ENCODE assay signal across 32 mouse cellular contexts in the genomic region with DNA sequence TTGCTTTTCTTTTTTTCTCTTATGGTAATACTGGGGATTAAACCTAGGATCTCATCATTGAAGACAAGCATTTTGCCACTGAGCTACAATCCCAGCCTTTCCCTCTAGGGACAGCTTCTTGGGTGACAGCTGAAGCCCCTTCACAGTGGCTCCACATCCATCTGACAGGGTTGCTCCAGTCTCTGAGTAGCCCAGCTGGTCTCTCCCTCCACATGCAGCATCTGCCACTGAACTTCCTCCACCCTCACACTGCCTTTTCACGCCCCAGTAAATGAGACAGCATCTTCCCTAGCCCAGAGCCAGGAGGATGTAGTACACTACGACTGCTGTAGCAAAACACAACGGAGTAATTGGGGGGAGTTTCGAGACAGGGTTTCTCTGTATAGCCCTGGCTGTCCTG. TPM values are rescaled to one million over a fixed set of nuclear protein-coding genes. Genes with fewer than 3 reads are reported as not detected.
DNase-seq lines count a peak whose midpoint lies in the region; ATAC-seq lines count a peak whose summit lies in the region.
"Had no signal": no experiment of that assay in that cellular context is flagged by ENCODE, and none has a peak within 500 bp of the region (broad histone marks: within the 10 kb centered on the region; RNA-seq: fewer than 3 reads in every experiment).

No protein-coding gene starts in this region.

- no peak for ATAC-seq in megakaryocyte, adult 5-6 weeks (ENCODE audit: poor library complexity, severe bottlenecking)
- ATAC-seq in common myeloid progenitor, adult 5-6 weeks (replicated peaks; ENCODE audit: low read depth, poor library complexity, severe bottlenecking): peak; percentile 31
- ATAC-seq: CD4-positive, CD25-positive, alpha-beta regulatory T cell, adult 4 months; forebrain, embryonic 14.5 days; intestine, embryonic 15.5 days had no signal

- no peaks in the 10 kb centered on the region for H3K9me3 ChIP-seq in megakaryocyte, embryonic 14.5 days
- H3K9me3 ChIP-seq: forebrain, embryonic 10.5 days; heart, embryonic 15.5 days; hindbrain, embryonic 15.5 days; intestine, embryonic 15.5 days had no signal

- H3K27me3 ChIP-seq in megakaryocyte, embryonic 14.5 days (replicated peaks): no peaks in the 10 kb centered on the region
- H3K27me3 ChIP-seq: heart, embryonic 12.5 days; heart, embryonic 15.5 days; hindbrain, embryonic 15.5 days; intestine, embryonic 15.5 days had no signal

- peak overlapping the region; percentile 3 for H3K4me3 ChIP-seq in megakaryocyte, embryonic 14.5 days (replicated peaks)
- H3K4me3 ChIP-seq: forebrain, embryonic 10.5 days; gastrocnemius, adult 2 months; heart, embryonic 12.5 days; heart, embryonic 15.5 days; hindbrain, embryonic 15.5 days; intestine, embryonic 15.5 days had no signal

- no peaks in the 10 kb centered on the region for H3K36me3 ChIP-seq in megakaryocyte, embryonic 14.5 days (replicated peaks; ENCODE audit: low read length)
- H3K36me3 ChIP-seq: heart, embryonic 12.5 days; heart, embryonic 15.5 days; hindbrain, embryonic 15.5 days; intestine, embryonic 15.5 days had no signal

- DNase-seq in heart, adult 11 months: peak; percentile 37
- DNase-seq in heart, postnatal 4 days: no peak
- DNase-seq in retina, postnatal 1 day: peak; percentile 48
- no peak for DNase-seq in urinary bladder, postnatal 4 days (ENCODE audit: low spot score in 2 of 2)
- DNase-seq: adrenal gland, adult 2 months; adrenal gland, postnatal 14 days; cerebellum, adult 11-12 months; cerebellum, adult 8-10 months; cerebellum, postnatal 36 days; gastrocnemius, adult 2 months; gastrocnemius, postnatal 14 days; heart, adult 18-20 months; heart, postnatal 10 days; heart, postnatal 36 days had no signal

- peaks cover 29% of the 10 kb centered on the region for H3K4me1 ChIP-seq in megakaryocyte, embryonic 14.5 days
- H3K4me1 ChIP-seq: forebrain, embryonic 10.5 days; heart, embryonic 12.5 days; heart, embryonic 15.5 days; hindbrain, embryonic 15.5 days; intestine, embryonic 15.5 days had no signal

RNA-seq across cellular contexts. Expression of a gene that starts 8.9 kb away (rescaled TPM):
- 100 to 1,000 TPM; 203 to 206 TPM for total RNA-seq in heart, postnatal 4 days (2021)
- 70.4 and 932 TPM in 2 replicates for polyA plus RNA-seq in megakaryocyte, embryonic 14.5 days (2012; ENCODE audit: insufficient read depth, low replicate concordance)
- 150 and 167 TPM in 2 replicates for total RNA-seq in megakaryocyte, adult 5-6 weeks (2015)
- 156 and 194 TPM in 2 replicates for total RNA-seq in megakaryocyte, adult 5-6 weeks (2017)
- 938 and 1,055 TPM in 2 replicates for total RNA-seq in common myeloid progenitor, adult 5-6 weeks (2017)

RNA-seq across cellular contexts. Expression of a gene that starts 57.9 kb away (rescaled TPM):
- total RNA-seq in heart, postnatal 4 days (2021): not detected
- polyA plus RNA-seq in megakaryocyte, embryonic 14.5 days (2012; ENCODE audit: insufficient read depth, low replicate concordance): 2.4 TPM in 1 of 2 replicates, not detected in the other
- total RNA-seq in megakaryocyte, adult 5-6 weeks (2015): not detected in 2 replicates
- total RNA-seq in megakaryocyte, adult 5-6 weeks (2017): not detected in 2 replicates
- not detected in 2 replicates for total RNA-seq in common myeloid progenitor, adult 5-6 weeks (2017)
- total RNA-seq: adrenal gland, adult 2 months; adrenal gland, postnatal 14 days; adrenal gland, postnatal 4 days; gastrocnemius, adult 2 months; gastrocnemius, postnatal 14 days; gastrocnemius, postnatal 4 days; heart, adult 18-20 months; heart, postnatal 10 days; heart, postnatal 36 days; MEL had no signal
- polyA plus RNA-seq: embryonic facial prominence, embryonic 11.5 days; embryonic facial prominence, embryonic 14.5 days; forebrain, embryonic 14.5 days; heart, embryonic 12.5 days; heart, embryonic 15.5 days; hindbrain, embryonic 11.5 days had no signal

RNA-seq across cellular contexts. Expression of a gene that starts 58.0 kb away (rescaled TPM):
- total RNA-seq in heart, postnatal 4 days (2021): not detected
- not detected in 2 replicates for polyA plus RNA-seq in megakaryocyte, embryonic 14.5 days (2012; ENCODE audit: insufficient read depth, low replicate concordance)
- not detected in 2 replicates for total RNA-seq in megakaryocyte, adult 5-6 weeks (2015)
- not detected in 2 replicates for total RNA-seq in megakaryocyte, adult 5-6 weeks (2017)
- total RNA-seq in common myeloid progenitor, adult 5-6 weeks (2017): not detected in 2 replicates
- total RNA-seq: adrenal gland, adult 2 months; adrenal gland, postnatal 14 days; adrenal gland, postnatal 4 days; gastrocnemius, adult 2 months; gastrocnemius, postnatal 14 days; gastrocnemius, postnatal 4 days; heart, adult 18-20 months; heart, postnatal 10 days; heart, postnatal 36 days; MEL had no signal
- polyA plus RNA-seq: adrenal gland, adult 2 months; brain, embryonic 14.5 days; C2C12; CD4-positive, CD25-positive, alpha-beta regulatory T cell, adult 4 months; embryonic facial prominence, embryonic 11.5 days; embryonic facial prominence, embryonic 14.5 days; forebrain, embryonic 10.5 days; forebrain, embryonic 14.5 days; heart, embryonic 12.5 days; heart, embryonic 15.5 days; hindbrain, embryonic 15.5 days; intestine, embryonic 15.5 days had no signal

Comparison
In these comparisons a context has a peak if more than half of its experiments do, and no peak if none do; other contexts are left out.
1. DNase-seq: peak in heart, adult 11 months (single experiment) and retina, postnatal 1 day (single experiment); none in heart, postnatal 4 days (single experiment) and urinary bladder, postnatal 4 days (0 of 2).